Mouse (Mus musculus) 3134 (cell line): ENCODE measurements around the gene Znhit6.
A peak's percentile ranks its signal among the peaks of the same experiment; 100 is the strongest.

ENCODE experiments used
- DNase-seq: peaks from one replicate; pipeline ENCODE4 v3.0.0-alpha.2; 2011; ENCODE audit warnings: low spot score; ENCODE audit not compliant: insufficient read length; ENCODE audit errors: extremely low read depth

Znhit6 gene

GRCm38 (mm10) chr3:145575743-145576481 is at the start of gene Znhit6:
TSS of gene Znhit6 (plus strand) at chr3:145576205.
- DNase-seq, result peak; percentile 91

- DNase-seq, result no peak
Observed at GRCm38 (mm10) chr3:145537870-145538269, 38.1 kb upstream of the Znhit6 start.

GRCm38 (mm10) chr3:145548441-145549415 is 27.3 kb upstream of the Znhit6 start:
- DNase-seq, result no peak

GRCm38 (mm10) chr3:145550216-145550615 is 25.8 kb upstream of the Znhit6 start:
- no peak for DNase-seq

- DNase-seq, result no peak
Observed at GRCm38 (mm10) chr3:145554388-145554787, 21.6 kb upstream of the Znhit6 start.

GRCm38 (mm10) chr3:145556206-145556605 is 19.8 kb upstream of the Znhit6 start:
- no peak for DNase-seq

- DNase-seq, result no peak
Observed at GRCm38 (mm10) chr3:145559675-145560074, 16.3 kb upstream of the Znhit6 start.

- DNase-seq, result no peak
Observed at GRCm38 (mm10) chr3:145560117-145560516, 15.9 kb upstream of the Znhit6 start.

GRCm38 (mm10) chr3:145574468-145574867 is 1.5 kb upstream of the Znhit6 start:
- DNase-seq, result no peak

- no peak for DNase-seq
Observed at GRCm38 (mm10) chr3:145575340-145575739, 665 bp upstream of the Znhit6 start.

- DNase-seq, result no peak
Observed at GRCm38 (mm10) chr3:145576482-145576822, 447 bp downstream of the Znhit6 start.

- DNase-seq, result no peak
Observed at GRCm38 (mm10) chr3:145576876-145577275, 871 bp downstream of the Znhit6 start.

- no peak for DNase-seq
Observed at GRCm38 (mm10) chr3:145583043-145583442, 7.0 kb downstream of the Znhit6 start.

GRCm38 (mm10) chr3:145583522-145584200 is 7.7 kb downstream of the Znhit6 start:
- DNase-seq, result no peak

GRCm38 (mm10) chr3:145590562-145590961 is 14.6 kb downstream of the Znhit6 start:
- DNase-seq, result no peak

- DNase-seq, result no peak
Observed at GRCm38 (mm10) chr3:145591841-145592542, 16.0 kb downstream of the Znhit6 start.

- DNase-seq, result no peak
Observed at GRCm38 (mm10) chr3:145595354-145595753, 19.3 kb downstream of the Znhit6 start.

- no peak for DNase-seq
Observed at GRCm38 (mm10) chr3:145599059-145599458, 23.1 kb downstream of the Znhit6 start.

- no peak for DNase-seq
Observed at GRCm38 (mm10) chr3:145600801-145601200, 24.8 kb downstream of the Znhit6 start.

- DNase-seq, result no peak
Observed at GRCm38 (mm10) chr3:145601345-145601744, 25.3 kb downstream of the Znhit6 start.
